Mouse (Mus musculus): Measurements from ENCODE around the gene Lfng.

GRCm38 (mm10) chr5:140606386-140606785, 734 bp upstream of the Lfng start:
- TF ChIP-seq CTCF (IDR thresholded peaks at IDR 0.05; ENCODE audit: low read depth, low read length) (no peak), POLR2A (IDR thresholded peaks at IDR 0.05; ENCODE audit: insufficient read depth, low read length) (no peak), EP300 (IDR thresholded peaks at IDR 0.05; ENCODE audit: insufficient read depth, low read depth, low read length) (no peak)

Measured in ES-Bruce4 (cell line).